Comparison of ENCODE assay signal across 23 mouse cellular contexts in the genomic region with DNA sequence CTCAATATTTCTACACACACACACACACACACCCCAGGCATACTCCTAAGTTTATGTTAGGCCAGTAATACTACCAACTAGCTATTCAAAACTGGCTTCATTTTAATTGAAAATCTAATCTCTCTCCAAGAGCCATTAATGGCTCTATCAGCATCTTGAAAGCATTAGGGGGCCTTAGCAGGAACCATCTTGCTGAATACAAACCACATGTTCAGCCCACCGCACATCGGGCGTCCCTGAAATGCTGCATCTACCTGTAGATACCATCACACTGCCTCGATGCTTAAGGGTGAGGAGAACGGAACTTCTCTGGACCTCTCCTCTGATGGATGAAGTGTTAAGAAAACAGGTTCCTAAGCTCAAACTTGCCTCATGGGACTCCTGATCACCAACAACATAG.
DNase-seq lines count a peak whose midpoint lies in the region; ATAC-seq and TF ChIP-seq lines count a peak whose summit lies in the region.
"Had no signal": no experiment of that assay in that cellular context is flagged by ENCODE, and none has a peak within 500 bp of the region (broad histone marks: within the 10 kb centered on the region; RNA-seq: fewer than 3 reads in every experiment).

No protein-coding gene starts in this region.

- H3K4me3 ChIP-seq in embryonic facial prominence, embryonic 12.5 days: no peak overlapping the region
- no peak overlapping the region for H3K4me3 ChIP-seq in limb, embryonic 10.5 days
- no peak overlapping the region for H3K4me3 ChIP-seq in limb, embryonic 14.5 days (replicated peaks; ENCODE audit: low read length)
- H3K4me3 ChIP-seq in left cerebral cortex, adult 2 months: no peak overlapping the region
- H3K4me3 ChIP-seq: forebrain, embryonic 13.5 days; gastrocnemius, adult 2 months; heart, embryonic 13.5 days; hindbrain, embryonic 15.5 days had no signal

- peak; percentile 10 for DNase-seq in embryo, embryonic 10 days (ENCODE audit: low spot score)
- no peak for DNase-seq in embryo, embryonic 9.5 days (ENCODE audit: extremely low spot score)
- DNase-seq in limb, embryonic 10.5 days (ENCODE audit: low spot score): peak; percentile 54
- DNase-seq in limb, embryonic 14.5 days (ENCODE audit: low spot score): peak; percentile 35
- DNase-seq in kidney, postnatal 4 days: no peak
- no peak for DNase-seq in left cerebral cortex, adult 2 months (ENCODE audit: extremely low spot score in 1 of 2, low spot score in 2 of 2)
- no peak for DNase-seq in cerebellum, postnatal 4 days (ENCODE audit: low spot score in 2 of 2)
- DNase-seq: adrenal gland, adult 8-10 months; adrenal gland, postnatal 36 days; B cell, adult 2 months; cerebellum, adult 9-10 months; cerebellum, postnatal 25 days; forebrain, postnatal 0 days; gastrocnemius, adult 2 months; gastrocnemius, postnatal 25 days; heart, postnatal 36 days had no signal

- no peaks in the 10 kb centered on the region for H3K36me3 ChIP-seq in embryonic facial prominence, embryonic 12.5 days
- no peaks in the 10 kb centered on the region for H3K36me3 ChIP-seq in limb, embryonic 10.5 days
- no peaks in the 10 kb centered on the region for H3K36me3 ChIP-seq in limb, embryonic 14.5 days (ENCODE audit: control insufficient read depth, insufficient read depth, low read length)
- H3K36me3 ChIP-seq: G1E; heart, embryonic 13.5 days; hindbrain, embryonic 15.5 days had no signal

- H3K4me2 ChIP-seq in embryonic facial prominence, embryonic 12.5 days (replicated peaks): no peak overlapping the region
- H3K4me2 ChIP-seq in limb, embryonic 14.5 days (replicated peaks; ENCODE audit: low read depth, low read length, severe bottlenecking): no peak overlapping the region
- H3K4me2 ChIP-seq: forebrain, embryonic 13.5 days; heart, embryonic 13.5 days; hindbrain, embryonic 15.5 days had no signal

- no peaks in the 10 kb centered on the region for H3K27me3 ChIP-seq in embryonic facial prominence, embryonic 12.5 days
- H3K27me3 ChIP-seq in limb, embryonic 10.5 days (ENCODE audit: low read depth, poor library complexity, severe bottlenecking): no peaks in the 10 kb centered on the region
- H3K27me3 ChIP-seq in limb, embryonic 14.5 days (ENCODE audit: control insufficient read depth, insufficient read depth, low read length): no peaks in the 10 kb centered on the region
- H3K27me3 ChIP-seq: forebrain, embryonic 13.5 days; heart, embryonic 13.5 days; hindbrain, embryonic 15.5 days had no signal

- 0 out of 2 replicates have a peak overlapping the region, but pooled peaks have one; percentile 41 for H3K27ac ChIP-seq in embryonic facial prominence, embryonic 12.5 days
- peak overlapping the region; percentile 71 for H3K27ac ChIP-seq in limb, embryonic 10.5 days
- H3K27ac ChIP-seq in limb, embryonic 14.5 days (replicated peaks; ENCODE audit: low read depth, low read length): no peak overlapping the region
- no peak overlapping the region for H3K27ac ChIP-seq in left cerebral cortex, adult 2 months
- H3K27ac ChIP-seq: forebrain, embryonic 13.5 days; gastrocnemius, adult 2 months; heart, embryonic 13.5 days; hindbrain, embryonic 15.5 days had no signal

- no peak for ATAC-seq in embryonic facial prominence, embryonic 12.5 days (ENCODE audit: insufficient number of reproducible peaks, insufficient read depth, low FRiP score, low TSS enrichment)
- ATAC-seq in limb, embryonic 14.5 days (ENCODE audit: low FRiP score, low read depth): no peak; the same call in 1 of the 2 replicates
- ATAC-seq: CD4-positive, CD25-positive, alpha-beta regulatory T cell, adult 4 months; forebrain, embryonic 13.5 days; forebrain, postnatal 0 days; inflammation-experienced regulatory T-cells, adult 6 months had no signal

- H3K4me1 ChIP-seq in embryonic facial prominence, embryonic 12.5 days: peaks cover 8% of the 10 kb centered on the region; the same call in 1 of the 2 replicates
- peaks cover 13% of the 10 kb centered on the region for H3K4me1 ChIP-seq in limb, embryonic 10.5 days
- H3K4me1 ChIP-seq in limb, embryonic 14.5 days (ENCODE audit: control insufficient read depth, insufficient read depth, low read length): peaks cover 6% of the 10 kb centered on the region; the same call in 1 of the 2 replicates
- H3K4me1 ChIP-seq: forebrain, embryonic 13.5 days; heart, embryonic 13.5 days; hindbrain, embryonic 15.5 days had no signal

- TF ChIP-seq POLR2A in limb, embryonic 14.5 days (IDR thresholded peaks at IDR 0.05; ENCODE audit: borderline replicate concordance, extremely low read depth, insufficient read depth, insufficient read length): no peak

- no peaks in the 10 kb centered on the region for H3K9me3 ChIP-seq in embryonic facial prominence, embryonic 12.5 days
- no peaks in the 10 kb centered on the region for H3K9me3 ChIP-seq in limb, embryonic 10.5 days (replicated peaks)
- H3K9me3 ChIP-seq in limb, embryonic 14.5 days (ENCODE audit: control insufficient read depth, low read length): no peaks in the 10 kb centered on the region
- H3K9me3 ChIP-seq: forebrain, embryonic 13.5 days; G1E; heart, embryonic 13.5 days; hindbrain, embryonic 15.5 days had no signal

- 22% methylated on average over 5 of the region's 5 CpGs for WGBS in embryonic facial prominence, embryonic 12.5 days
- WGBS in limb, embryonic 10.5 days: 30% methylated on average over 5 of the region's 5 CpGs
- 23% methylated on average over 5 of the region's 5 CpGs for WGBS in limb, embryonic 14.5 days

- no peak overlapping the region for H3K9ac ChIP-seq in embryonic facial prominence, embryonic 12.5 days
- H3K9ac ChIP-seq in limb, embryonic 14.5 days (ENCODE audit: low read depth, low read length, severe bottlenecking): no peak overlapping the region
- H3K9ac ChIP-seq: forebrain, embryonic 13.5 days; forebrain, postnatal 0 days; heart, embryonic 13.5 days; hindbrain, embryonic 15.5 days had no signal

- TF ChIP-seq CTCF in left cerebral cortex, adult 2 months (IDR thresholded peaks at IDR 0.05): no peak

- intact Hi-C loops in left cerebral cortex, adult 2 months (cut with DNase I): no loop called here

Comparison
In these comparisons a context has a peak if more than half of its experiments do, and no peak if none do; other contexts are left out.
1. DNase-seq: peak in embryo, embryonic 10 days (single experiment), limb, embryonic 10.5 days (single experiment) and limb, embryonic 14.5 days (single experiment); none in embryo, embryonic 9.5 days (single experiment), kidney, postnatal 4 days (0 of 2), left cerebral cortex, adult 2 months (0 of 2) and cerebellum, postnatal 4 days (0 of 2).
2. H3K27ac ChIP-seq: peak in embryonic facial prominence, embryonic 12.5 days (single experiment) and limb, embryonic 10.5 days (single experiment); none in limb, embryonic 14.5 days (single experiment) and left cerebral cortex, adult 2 months (single experiment).